Mouse (Mus musculus) gastrocnemius, adult 18-20 months (tissue): ENCODE measurements at regions not wholly inside any gene's neighbourhood (a gene's known extent, or its start where the extent isn't known, plus 50 kb on each side); places are given as distances from the start of the nearest gene placed in this dataset.
"Not testable (repeated sequence)": the region's sequence is repeated elsewhere in the genome, so short reads cannot be mapped to it uniquely, and the experiment has no call there.

ENCODE experiments used
- DNase-seq: peaks from one replicate; pipeline ENCODE4 v3.0.0; 2021; ENCODE audit warnings: low spot score

DNA sequence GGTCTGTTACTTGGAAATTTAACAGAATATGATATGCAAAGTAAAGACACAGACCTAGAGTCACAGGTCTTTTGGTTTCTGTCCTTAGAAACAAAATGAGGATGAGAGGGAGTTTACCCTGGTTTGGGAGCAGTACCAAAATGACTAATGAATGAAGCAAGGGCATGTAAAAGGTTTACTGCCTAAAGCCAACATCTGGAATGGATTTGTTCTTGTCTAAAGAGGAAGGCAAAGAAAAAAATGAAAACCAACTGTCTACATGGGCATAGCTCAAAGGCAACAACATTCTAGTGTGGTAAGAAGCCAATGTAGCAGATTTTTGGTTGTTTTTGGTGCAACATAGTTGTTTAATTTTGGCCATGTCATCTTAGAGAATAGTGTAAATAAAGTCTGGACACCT, 203.5 kb upstream of the Diaph2 start:
- DNase-seq, result no peak

DNA sequence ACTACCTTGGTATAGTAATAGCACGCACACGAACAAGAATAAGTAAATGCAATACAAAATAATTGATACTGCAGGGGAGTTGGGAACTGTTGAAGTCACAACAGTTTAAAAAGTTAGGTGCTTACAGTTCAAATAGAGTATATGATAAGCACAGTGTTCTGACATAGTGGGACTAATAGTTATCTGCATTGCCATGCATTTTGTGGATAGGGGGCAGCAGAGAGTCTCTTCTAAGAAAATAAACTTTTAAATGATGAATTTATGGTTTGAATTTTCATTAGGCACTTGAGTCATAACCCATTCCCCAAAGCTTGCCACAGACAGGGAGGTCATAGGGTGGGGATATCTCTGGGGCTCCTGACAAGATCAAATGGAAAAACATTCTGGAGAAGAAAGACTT, 201.9 kb upstream of the Diaph2 start:
- DNase-seq, result no peak

DNA sequence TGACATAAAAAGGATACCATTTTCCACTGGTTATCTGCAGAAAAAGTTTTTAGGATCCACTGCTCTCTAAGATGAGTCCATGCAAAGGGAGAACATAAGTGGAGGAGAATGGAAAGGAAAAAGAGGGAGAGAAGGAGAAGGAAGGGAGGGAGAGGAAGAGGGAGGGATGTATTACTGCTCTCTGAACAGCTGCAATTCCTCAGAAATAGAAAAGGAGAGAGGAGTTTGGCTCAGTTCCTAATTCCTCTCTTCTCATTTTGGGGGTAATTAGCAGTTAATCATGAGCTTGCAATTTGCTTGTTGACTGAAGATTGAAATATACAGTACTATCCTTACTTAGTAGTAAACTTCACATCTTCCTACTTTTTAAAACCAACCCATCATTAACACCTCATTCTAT, 193.5 kb upstream of the Diaph2 start:
- no peak for DNase-seq

DNA sequence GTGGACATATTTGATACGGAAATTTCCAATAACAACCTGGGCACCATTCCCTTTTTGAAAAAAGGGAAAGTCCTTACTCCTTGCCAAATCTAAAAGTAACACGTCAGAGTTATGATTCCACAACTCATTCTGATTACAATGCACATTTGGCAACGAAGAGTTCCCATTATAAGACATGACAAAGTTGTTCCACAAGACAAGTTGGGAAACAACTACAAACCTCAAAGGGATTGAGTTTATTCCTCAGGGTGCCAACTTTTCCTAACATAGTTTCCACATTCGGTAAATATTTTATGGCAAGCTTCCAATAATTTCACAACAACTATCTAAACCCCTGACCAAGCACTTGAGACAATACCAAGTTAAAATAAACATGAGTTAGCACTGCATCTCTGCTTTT, 150.1 kb upstream of the Diaph2 start:
- DNase-seq, result peak; percentile 1

DNA sequence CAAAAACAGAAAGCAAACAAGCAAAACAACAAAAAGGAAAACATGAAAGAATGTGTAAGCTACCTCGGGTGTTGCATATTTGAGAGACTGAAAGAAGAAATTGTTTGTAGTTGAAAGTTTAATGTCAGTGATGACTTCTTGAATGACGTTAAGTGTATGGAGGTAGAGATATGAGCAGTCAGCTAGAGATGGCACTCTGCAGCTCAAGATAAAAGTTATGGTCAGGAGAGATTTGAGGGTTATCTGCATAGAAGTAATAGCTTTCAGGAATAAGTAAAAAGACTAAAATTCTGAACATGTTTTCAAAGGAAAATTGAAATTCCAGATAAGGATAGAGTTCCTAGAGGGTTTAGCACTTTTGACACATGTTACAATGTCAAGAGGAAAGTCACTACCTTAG, 141.7 kb upstream of the Diaph2 start:
- no peak for DNase-seq

DNA sequence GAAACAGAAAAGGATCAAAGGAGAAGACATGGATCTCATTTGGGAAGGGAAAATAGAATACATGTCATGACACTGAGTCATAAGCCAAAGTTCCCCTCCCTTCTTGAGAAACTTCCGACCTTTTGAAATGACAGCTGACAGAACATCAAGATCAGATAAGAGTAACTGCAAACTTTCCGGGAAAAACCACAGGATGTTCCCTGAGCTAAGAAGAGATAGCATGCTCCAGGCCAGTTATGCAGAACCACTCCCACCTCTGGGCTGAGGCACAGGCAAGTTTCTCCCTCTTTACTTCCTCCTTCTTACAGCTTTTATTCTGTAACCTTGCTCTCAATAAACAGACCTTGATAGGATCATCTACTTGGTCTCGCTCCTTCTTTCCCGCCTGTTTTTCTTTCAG, 138.0 kb upstream of the Diaph2 start:
- not testable (repeated sequence) for DNase-seq

DNA sequence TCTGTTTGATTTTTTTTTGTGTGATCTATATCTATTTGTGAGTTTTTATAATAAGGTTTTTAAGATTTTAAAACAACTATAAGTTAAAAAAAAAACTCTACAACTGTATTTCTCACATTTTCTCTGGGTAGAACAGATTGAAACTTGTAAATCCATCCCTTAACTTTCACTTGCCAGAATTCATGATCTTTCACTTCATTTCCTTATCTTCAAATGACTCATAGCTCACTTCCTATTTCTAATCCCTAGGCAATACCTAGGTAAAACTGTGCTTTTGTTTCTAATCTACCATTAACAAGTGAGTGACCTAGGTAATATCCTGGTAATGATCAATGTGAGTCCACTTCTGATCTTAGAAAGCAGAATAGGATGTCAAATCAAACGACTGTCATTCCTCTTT, 112.5 kb upstream of the Diaph2 start:
- no peak for DNase-seq

DNA sequence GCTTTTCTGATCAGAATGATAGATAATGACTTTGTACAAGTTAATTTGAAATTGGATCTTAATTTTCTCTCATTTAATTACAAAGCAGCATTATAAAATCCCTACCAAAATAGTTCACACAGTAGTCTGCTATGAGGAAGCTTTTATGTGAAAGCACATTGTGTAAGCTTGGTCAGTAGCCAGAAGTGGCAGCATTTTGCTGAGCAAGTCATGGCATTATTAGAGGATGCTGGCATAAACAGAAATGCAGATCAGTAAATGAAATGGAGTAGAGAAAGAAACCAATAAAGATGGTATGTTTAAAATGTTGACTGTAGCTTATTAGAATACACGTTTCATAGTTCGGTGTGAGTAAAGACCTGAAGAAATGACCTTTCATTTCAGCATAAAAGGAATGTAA, 104.4 kb upstream of the Diaph2 start:
- DNase-seq, result no peak

DNA sequence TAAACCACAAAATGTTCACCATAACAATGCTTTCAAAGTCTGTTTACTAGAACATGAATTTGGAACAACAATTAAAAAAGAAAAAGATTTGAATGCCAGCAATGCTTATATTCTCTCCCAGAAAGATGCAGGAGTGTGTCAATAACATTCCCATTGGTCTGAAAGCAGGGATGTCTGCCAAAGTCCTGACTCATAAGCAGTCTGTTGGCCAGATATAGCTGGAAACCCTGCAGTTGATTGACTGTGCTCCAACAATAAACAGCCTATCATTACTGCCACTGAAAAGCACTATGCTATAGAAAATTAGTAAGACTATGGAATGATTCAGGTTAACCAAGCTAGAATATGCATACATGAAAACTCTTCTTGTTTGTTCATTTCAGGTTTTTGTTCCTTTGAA, 92.6 kb upstream of the Diaph2 start:
- DNase-seq, result no peak

DNA sequence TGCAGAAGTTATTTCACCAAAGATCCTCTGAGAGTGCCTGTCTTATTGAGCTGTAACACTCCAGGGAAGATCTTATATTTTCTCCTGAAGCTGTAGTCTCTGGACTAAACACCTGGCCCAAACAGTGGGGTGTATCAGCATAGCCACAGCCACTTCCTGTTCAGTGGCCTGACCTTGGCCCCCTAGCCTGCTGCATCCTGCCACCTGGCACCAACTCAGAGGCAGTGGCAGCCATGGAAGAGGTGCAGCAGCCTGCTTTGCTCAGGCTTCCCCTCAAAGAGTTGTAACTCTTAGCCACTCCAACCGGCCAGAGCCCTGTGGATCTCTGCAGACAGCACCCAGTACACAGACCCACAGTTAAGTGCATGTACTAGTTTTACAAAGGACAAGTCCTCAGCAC, 58.9 kb upstream of the Diaph2 start:
- DNase-seq, result no peak
